10 mouse cellular contexts compared by ENCODE assay signal in genomic region chr7:101870629-101871028, GRCm38 (mm10). TPM values are rescaled to one million over a fixed set of nuclear protein-coding genes. Genes with fewer than 3 reads are reported as not detected.
DNase-seq lines count a peak whose midpoint lies in the region; ATAC-seq and TF ChIP-seq lines count a peak whose summit lies in the region.
"Had no signal": no experiment of that assay in that cellular context is flagged by ENCODE, and none has a peak within 500 bp of the region (broad histone marks: within the 10 kb centered on the region; RNA-seq: fewer than 3 reads in every experiment).

Gene Folr1, minus strand, starts transcription at chr7:101870788.

- no peak for TF ChIP-seq CTCF in E14TG2a.4 (conservative IDR thresholded peaks at IDR 0.05; ENCODE audit: low read length)
- TF ChIP-seq CTCF in kidney, postnatal 0 days (IDR thresholded peaks at IDR 0.05; ENCODE audit: low read depth), result no peak

- H3K4me1 ChIP-seq in heart, embryonic 10.5 days, result peaks cover 24% of the 10 kb centered on the region
- peaks cover 56% of the 10 kb centered on the region for H3K4me1 ChIP-seq in E14TG2a.4 (replicated peaks; ENCODE audit: low read depth, low read length)
- no peaks in the 10 kb centered on the region for H3K4me1 ChIP-seq in hindbrain, embryonic 14.5 days (replicated peaks; ENCODE audit: control insufficient read depth, insufficient read depth, low read length)
- peaks cover 12% of the 10 kb centered on the region; the same call in 1 of the 2 replicates for H3K4me1 ChIP-seq in kidney, postnatal 0 days (replicated peaks; ENCODE audit: insufficient read depth, low read length)
- H3K4me1 ChIP-seq in neural tube, embryonic 15.5 days, result no peaks in the 10 kb centered on the region

- WGBS in heart, embryonic 10.5 days, result 80% methylated on average over 2 of the region's 2 CpGs
- 71% methylated on average over 2 of the region's 2 CpGs for WGBS in hindbrain, embryonic 14.5 days
- 43% methylated on average over 2 of the region's 2 CpGs for WGBS in kidney, postnatal 0 days
- WGBS in neural tube, embryonic 15.5 days, result 32% methylated on average over 2 of the region's 2 CpGs

- H3K27ac ChIP-seq in heart, embryonic 10.5 days, result peak within 1 kb of the TSS; percentile 59
- H3K27ac ChIP-seq in hindbrain, embryonic 14.5 days, result no peak within 1 kb of the TSS
- H3K27ac ChIP-seq in kidney, postnatal 0 days, result peak within 1 kb of the TSS; percentile 70
- no peak within 1 kb of the TSS for H3K27ac ChIP-seq in neural tube, embryonic 15.5 days (replicated peaks)

- no peaks in the 10 kb centered on the region for H3K36me3 ChIP-seq in heart, embryonic 10.5 days
- no peaks in the 10 kb centered on the region for H3K36me3 ChIP-seq in E14TG2a.4 (ENCODE audit: insufficient read depth, low read length)
- no peaks in the 10 kb centered on the region for H3K36me3 ChIP-seq in hindbrain, embryonic 14.5 days (replicated peaks; ENCODE audit: control insufficient read depth, insufficient read depth)
- H3K36me3 ChIP-seq in kidney, postnatal 0 days (ENCODE audit: insufficient read depth, low read length), result no peaks in the 10 kb centered on the region
- no peaks in the 10 kb centered on the region for H3K36me3 ChIP-seq in neural tube, embryonic 15.5 days

- no peak within 1 kb of the TSS for H3K4me3 ChIP-seq in heart, embryonic 10.5 days
- 0 out of 2 replicates have a peak within 1 kb of the TSS, but pooled peaks have one; percentile 68 for H3K4me3 ChIP-seq in E14TG2a.4 (replicated peaks; ENCODE audit: low read length)
- no peak within 1 kb of the TSS for H3K4me3 ChIP-seq in hindbrain, embryonic 14.5 days (replicated peaks; ENCODE audit: low read length)
- H3K4me3 ChIP-seq in kidney, postnatal 0 days (replicated peaks; ENCODE audit: low read depth, low read length), result no peak within 1 kb of the TSS; the same call in 1 of the 2 replicates
- H3K4me3 ChIP-seq in neural tube, embryonic 15.5 days (replicated peaks), result no peak within 1 kb of the TSS

- no peak within 1 kb of the TSS for H3K4me2 ChIP-seq in hindbrain, embryonic 14.5 days (replicated peaks)
- peak within 1 kb of the TSS; percentile 1; the same call in 1 of the 2 replicates for H3K4me2 ChIP-seq in kidney, postnatal 0 days (ENCODE audit: low read length)
- H3K4me2 ChIP-seq in neural tube, embryonic 15.5 days, result no peak within 1 kb of the TSS

- H3K9me3 ChIP-seq in heart, embryonic 10.5 days, result no peaks in the 10 kb centered on the region
- H3K9me3 ChIP-seq in E14TG2a.4 (ENCODE audit: low read length), result no peaks in the 10 kb centered on the region
- H3K9me3 ChIP-seq in hindbrain, embryonic 14.5 days (ENCODE audit: control insufficient read depth, low read length), result no peaks in the 10 kb centered on the region
- no peaks in the 10 kb centered on the region for H3K9me3 ChIP-seq in kidney, postnatal 0 days (replicated peaks; ENCODE audit: low read length)
- no peaks in the 10 kb centered on the region for H3K9me3 ChIP-seq in neural tube, embryonic 15.5 days (replicated peaks)

- ATAC-seq in hindbrain, embryonic 14.5 days (ENCODE audit: low FRiP score), result no peak
- ATAC-seq in kidney, postnatal 0 days (replicated peaks; ENCODE audit: low FRiP score, low read depth), result peak; percentile 75
- no peak for ATAC-seq in neural tube, embryonic 15.5 days (ENCODE audit: low FRiP score)
- ATAC-seq: inflammation-experienced regulatory T-cells, adult 6 months had no signal

- H3K27me3 ChIP-seq in heart, embryonic 10.5 days (ENCODE audit: insufficient read depth, poor library complexity, severe bottlenecking), result no peaks in the 10 kb centered on the region
- no peaks in the 10 kb centered on the region for H3K27me3 ChIP-seq in E14TG2a.4 (ENCODE audit: insufficient read depth, low read length)
- no peaks in the 10 kb centered on the region for H3K27me3 ChIP-seq in hindbrain, embryonic 14.5 days (ENCODE audit: control insufficient read depth, insufficient read depth, low read length)
- no peaks in the 10 kb centered on the region for H3K27me3 ChIP-seq in kidney, postnatal 0 days (ENCODE audit: insufficient read depth, low read length)
- no peaks in the 10 kb centered on the region for H3K27me3 ChIP-seq in neural tube, embryonic 15.5 days (replicated peaks)

- no peak within 1 kb of the TSS for H3K9ac ChIP-seq in hindbrain, embryonic 14.5 days
- H3K9ac ChIP-seq in kidney, postnatal 0 days (ENCODE audit: low read depth, low read length), result 0 out of 2 replicates have a peak within 1 kb of the TSS, but pooled peaks have one; percentile 27
- H3K9ac ChIP-seq in neural tube, embryonic 15.5 days (replicated peaks), result no peak within 1 kb of the TSS

- DNase-seq in heart, embryonic 10.5 days (ENCODE audit: low spot score), result no peak
- DNase-seq in heart, adult 9 months (ENCODE audit: low spot score in 2 of 2), result no peak
- no peak for DNase-seq in hindbrain, embryonic 14.5 days (ENCODE audit: low spot score)
- DNase-seq in kidney, postnatal 0 days (ENCODE audit: low spot score), result peak; percentile 33
- no peak for DNase-seq in right cerebral cortex, postnatal 25 days
- no peak for DNase-seq in urinary bladder, postnatal 36 days (ENCODE audit: low spot score in 2 of 2)

RNA-seq across cellular contexts. Expression of gene Folr1, which starts in this region (rescaled TPM):
- polyA plus RNA-seq in heart, embryonic 10.5 days (2016; fragmentation: Nextera tagmentation; extraction: Ambion mirVana), result 2.1 and 2.7 TPM in 2 replicates
- polyA plus RNA-seq in hindbrain, embryonic 14.5 days (2014; fragmentation: Nextera tagmentation; extraction: Ambion mirVana), result 43.0 and 69.7 TPM in 2 replicates
- 164 and 166 TPM in 2 replicates for polyA plus RNA-seq in kidney, postnatal 0 days (2015; fragmentation: Nextera tagmentation; extraction: Ambion mirVana)
- polyA plus RNA-seq in neural tube, embryonic 15.5 days (2015; fragmentation: Nextera tagmentation; extraction: Ambion mirVana), result 1.7 and 8.7 TPM in 2 replicates
- polyA plus RNA-seq: inflammation-experienced regulatory T-cells, adult 6 months; limb, embryonic 11.5 days had no signal

Comparison
In these comparisons a context has a peak if more than half of its experiments do, and no peak if none do; other contexts are left out.
1. H3K27ac ChIP-seq: peak in heart, embryonic 10.5 days (single experiment) and kidney, postnatal 0 days (single experiment); none in hindbrain, embryonic 14.5 days (single experiment) and neural tube, embryonic 15.5 days (single experiment).